Mouse (Mus musculus): Measurements from ENCODE around the gene Fermt2. TPM values are rescaled to one million over a fixed set of nuclear protein-coding genes. Genes with fewer than 3 reads are reported as not detected.
A peak's percentile ranks its signal among the peaks of the same experiment; 100 is the strongest.

Fermt2 gene
- 191 and 206 TPM in 2 replicates for polyA plus RNA-seq (2016; fragmentation: Nextera tagmentation; extraction: Ambion mirVana)

- peak; percentile 91 for ATAC-seq (ENCODE audit: insufficient number of reproducible peaks, low FRiP score)
- Histone ChIP-seq H3K9ac (peak within 1 kb of the TSS; percentile 97), H3K4me1 (replicated peaks) (peaks cover 18% of the 10 kb centered on the region), H3K9me3 (replicated peaks) (no peaks in the 10 kb centered on the region), H3K4me2 (peak within 1 kb of the TSS; percentile 91), H3K27me3 (replicated peaks) (no peaks in the 10 kb centered on the region), H3K36me3 (peaks cover 3% of the 10 kb centered on the region; the same call in 1 of the 2 replicates), H3K27ac (ENCODE audit: poor library complexity, severe bottlenecking) (peak within 1 kb of the TSS; percentile 99), H3K4me3 (peak within 1 kb of the TSS; percentile 91)
- WGBS: under 1% methylated on average over 104 of the region's 126 CpGs
Measured at GRCm38 (mm10) chr14:45529411-45530363, at the start of gene Fermt2. TSS of gene Fermt2 (minus strand) at chr14:45530118.

GRCm38 (mm10) chr14:45566066-45566937, 36.4 kb upstream of the Fermt2 start:
- no peak for ATAC-seq (ENCODE audit: insufficient number of reproducible peaks, low FRiP score)
- H3K9me3 ChIP-seq (replicated peaks): peaks cover 8% of the 10 kb centered on the region; the same call in 1 of the 2 replicates

GRCm38 (mm10) chr14:45565216-45566065, 35.5 kb upstream of the Fermt2 start:
- H3K36me3 ChIP-seq: no peaks in the 10 kb centered on the region
- H3K4me3 ChIP-seq: peak overlapping the region; percentile 45
- ATAC-seq (ENCODE audit: insufficient number of reproducible peaks, low FRiP score): peak; percentile 63
- H3K9ac ChIP-seq: peak overlapping the region; percentile 40
- H3K9me3 ChIP-seq (replicated peaks): peaks cover 8% of the 10 kb centered on the region; the same call in 1 of the 2 replicates
- H3K4me2 ChIP-seq: peak overlapping the region; percentile 63
- H3K27ac ChIP-seq (ENCODE audit: poor library complexity, severe bottlenecking): peak overlapping the region; percentile 84
- 6% methylated on average over 20 of the region's 20 CpGs for WGBS
- H3K27me3 ChIP-seq (replicated peaks): no peaks in the 10 kb centered on the region
- H3K4me1 ChIP-seq (replicated peaks): peaks cover 26% of the 10 kb centered on the region

More at GRCm38 (mm10) chr14:45566066-45566937, 36.4 kb upstream of the Fermt2 start:
- Histone ChIP-seq H3K4me1 (replicated peaks) (peaks cover 26% of the 10 kb centered on the region), H3K9ac (peak overlapping the region; percentile 43), H3K36me3 (no peaks in the 10 kb centered on the region), H3K4me2 (peak overlapping the region; percentile 63), H3K27ac (ENCODE audit: poor library complexity, severe bottlenecking) (peak overlapping the region; percentile 84), H3K4me3 (peak overlapping the region; percentile 45), H3K27me3 (replicated peaks) (no peaks in the 10 kb centered on the region)
- 18% methylated on average over 33 of the region's 33 CpGs for WGBS

- H3K9ac ChIP-seq: no peak overlapping the region
- H3K27ac ChIP-seq (ENCODE audit: poor library complexity, severe bottlenecking): peak overlapping the region; percentile 24; the same call in 1 of the 2 replicates
- ATAC-seq (ENCODE audit: insufficient number of reproducible peaks, low FRiP score): peak; percentile 83
- H3K36me3 ChIP-seq: no peaks in the 10 kb centered on the region
- H3K4me2 ChIP-seq: no peak overlapping the region
- WGBS: 75% methylated on average over 1 of the region's 1 CpGs
- H3K27me3 ChIP-seq (replicated peaks): no peaks in the 10 kb centered on the region
- peaks cover 30% of the 10 kb centered on the region for H3K4me1 ChIP-seq (replicated peaks)
- H3K9me3 ChIP-seq (replicated peaks): peaks cover 3% of the 10 kb centered on the region; the same call in 1 of the 2 replicates
- no peak overlapping the region for H3K4me3 ChIP-seq
Measured at GRCm38 (mm10) chr14:45563577-45563976, 33.7 kb upstream of the Fermt2 start.

- H3K4me1 ChIP-seq (replicated peaks): peaks cover 30% of the 10 kb centered on the region
- WGBS: 70% methylated on average over 6 of the region's 6 CpGs
- H3K27me3 ChIP-seq (replicated peaks): no peaks in the 10 kb centered on the region
- H3K9me3 ChIP-seq (replicated peaks): no peaks in the 10 kb centered on the region
- H3K36me3 ChIP-seq: no peaks in the 10 kb centered on the region
- H3K27ac ChIP-seq (ENCODE audit: poor library complexity, severe bottlenecking): no peak overlapping the region
- no peak overlapping the region for H3K4me3 ChIP-seq
- no peak overlapping the region for H3K4me2 ChIP-seq
- no peak overlapping the region for H3K9ac ChIP-seq
- ATAC-seq (ENCODE audit: insufficient number of reproducible peaks, low FRiP score): no peak
Measured at GRCm38 (mm10) chr14:45561681-45562080, 31.8 kb upstream of the Fermt2 start.

GRCm38 (mm10) chr14:45559018-45559417, 29.1 kb upstream of the Fermt2 start:
- Histone ChIP-seq H3K4me1 (replicated peaks) (peaks cover 18% of the 10 kb centered on the region), H3K4me3 (no peak overlapping the region), H3K4me2 (no peak overlapping the region), H3K27ac (ENCODE audit: poor library complexity, severe bottlenecking) (no peak overlapping the region), H3K36me3 (no peaks in the 10 kb centered on the region), H3K27me3 (replicated peaks) (no peaks in the 10 kb centered on the region), H3K9me3 (replicated peaks) (no peaks in the 10 kb centered on the region), H3K9ac (no peak overlapping the region)
- ATAC-seq (ENCODE audit: insufficient number of reproducible peaks, low FRiP score): no peak
- 70% methylated on average over 1 of the region's 1 CpGs for WGBS

- H3K4me1 ChIP-seq (replicated peaks): peaks cover 12% of the 10 kb centered on the region; the same call in 1 of the 2 replicates
- ATAC-seq (ENCODE audit: insufficient number of reproducible peaks, low FRiP score): no peak
- H3K27me3 ChIP-seq (replicated peaks): no peaks in the 10 kb centered on the region
- H3K9me3 ChIP-seq (replicated peaks): no peaks in the 10 kb centered on the region
- H3K4me3 ChIP-seq: no peak overlapping the region
- H3K9ac ChIP-seq: no peak overlapping the region
- H3K27ac ChIP-seq (ENCODE audit: poor library complexity, severe bottlenecking): no peak overlapping the region
- H3K4me2 ChIP-seq: no peak overlapping the region
- WGBS: 89% methylated on average over 6 of the region's 6 CpGs
- no peaks in the 10 kb centered on the region for H3K36me3 ChIP-seq
Measured at GRCm38 (mm10) chr14:45554336-45554735, 24.4 kb upstream of the Fermt2 start.

GRCm38 (mm10) chr14:45553854-45554253, 23.9 kb upstream of the Fermt2 start:
- no peak for ATAC-seq (ENCODE audit: insufficient number of reproducible peaks, low FRiP score)
- no peaks in the 10 kb centered on the region for H3K36me3 ChIP-seq
- peaks cover 10% of the 10 kb centered on the region; the same call in 1 of the 2 replicates for H3K4me1 ChIP-seq (replicated peaks)
- H3K4me2 ChIP-seq: no peak overlapping the region
- H3K4me3 ChIP-seq: no peak overlapping the region
- H3K9me3 ChIP-seq (replicated peaks): no peaks in the 10 kb centered on the region
- H3K9ac ChIP-seq: no peak overlapping the region
- no peaks in the 10 kb centered on the region for H3K27me3 ChIP-seq (replicated peaks)
- 64% methylated on average over 2 of the region's 2 CpGs for WGBS
- no peak overlapping the region for H3K27ac ChIP-seq (ENCODE audit: poor library complexity, severe bottlenecking)

GRCm38 (mm10) chr14:45552431-45552830, 22.5 kb upstream of the Fermt2 start:
- no peak for ATAC-seq (ENCODE audit: insufficient number of reproducible peaks, low FRiP score)
- H3K9me3 ChIP-seq (replicated peaks): no peaks in the 10 kb centered on the region
- peaks cover 8% of the 10 kb centered on the region; the same call in 1 of the 2 replicates for H3K4me1 ChIP-seq (replicated peaks)
- no peak overlapping the region for H3K9ac ChIP-seq
- no peak overlapping the region for H3K27ac ChIP-seq (ENCODE audit: poor library complexity, severe bottlenecking)
- H3K4me3 ChIP-seq: no peak overlapping the region
- no peaks in the 10 kb centered on the region for H3K27me3 ChIP-seq (replicated peaks)
- WGBS: 70% methylated on average over 4 of the region's 4 CpGs
- no peaks in the 10 kb centered on the region for H3K36me3 ChIP-seq
- no peak overlapping the region for H3K4me2 ChIP-seq

- ATAC-seq (ENCODE audit: insufficient number of reproducible peaks, low FRiP score): no peak
- Histone ChIP-seq H3K4me3 (no peak overlapping the region), H3K4me2 (peak overlapping the region; percentile 17; the same call in 1 of the 2 replicates), H3K27me3 (replicated peaks) (no peaks in the 10 kb centered on the region), H3K27ac (ENCODE audit: poor library complexity, severe bottlenecking) (no peak overlapping the region), H3K36me3 (no peaks in the 10 kb centered on the region), H3K9ac (no peak overlapping the region), H3K4me1 (replicated peaks) (peaks cover 8% of the 10 kb centered on the region; the same call in 1 of the 2 replicates), H3K9me3 (replicated peaks) (no peaks in the 10 kb centered on the region)
- 49% methylated on average over 17 of the region's 17 CpGs for WGBS
Measured at GRCm38 (mm10) chr14:45551121-45551768, 21.3 kb upstream of the Fermt2 start.
